Mouse (Mus musculus): ENCODE data around the gene Enpp4. TPM values are rescaled to one million over a fixed set of nuclear protein-coding genes. Genes with fewer than 3 reads are reported as not detected.

The Enpp4 gene
- polyA plus RNA-seq, 1 experiment = 1.5 TPM

- TF ChIP-seq POLR2A (IDR thresholded peaks at IDR 0.05; ENCODE audit: low read depth, low read length) (no peak), CTCF (IDR thresholded peaks at IDR 0.05; ENCODE audit: extremely low read depth, insufficient read length, insufficient replicate concordance, low read depth, low read length) (no peak)
- no peaks in the 10 kb centered on the region for H3K4me1 ChIP-seq (ENCODE audit: control insufficient read depth, insufficient read depth, insufficient read length, low read length)
- no peak overlapping the region for H3K27ac ChIP-seq (ENCODE audit: insufficient read depth, low read depth, low read length)
- H3K27me3 ChIP-seq (ENCODE audit: control insufficient read depth, insufficient read depth, low read length) = no peaks in the 10 kb centered on the region
- H3K4me3 ChIP-seq (ENCODE audit: low read depth, low read length) = no peak overlapping the region
- H3K36me3 ChIP-seq (ENCODE audit: control insufficient read depth, insufficient read depth, low read length) = no peaks in the 10 kb centered on the region
These were observed 47.5 kb downstream of the Enpp4 start for GRCm38 (mm10) chr17:44058145-44058544.

- no peaks in the 10 kb centered on the region for H3K4me1 ChIP-seq (ENCODE audit: control insufficient read depth, insufficient read depth, insufficient read length, low read length)
- no peaks in the 10 kb centered on the region for H3K27me3 ChIP-seq (ENCODE audit: control insufficient read depth, insufficient read depth, low read length)
- no peaks in the 10 kb centered on the region for H3K36me3 ChIP-seq (ENCODE audit: control insufficient read depth, insufficient read depth, low read length)
- no peak for TF ChIP-seq CTCF (IDR thresholded peaks at IDR 0.05; ENCODE audit: extremely low read depth, insufficient read length, insufficient replicate concordance, low read depth, low read length)
- no peak for TF ChIP-seq POLR2A (IDR thresholded peaks at IDR 0.05; ENCODE audit: low read depth, low read length)
- H3K4me3 ChIP-seq (ENCODE audit: low read depth, low read length) = no peak overlapping the region
- no peak overlapping the region for H3K27ac ChIP-seq (ENCODE audit: insufficient read depth, low read depth, low read length)
- 49% methylated on average over 1 of the region's 1 CpGs for WGBS
These were observed 48.5 kb downstream of the Enpp4 start for GRCm38 (mm10) chr17:44057123-44057522.

GRCm38 (mm10) chr17:44053427-44053826 is 52.2 kb downstream of the Enpp4 start:
- Histone ChIP-seq H3K27ac (ENCODE audit: insufficient read depth, low read depth, low read length) (no peak overlapping the region), H3K27me3 (ENCODE audit: control insufficient read depth, insufficient read depth, low read length) (no peaks in the 10 kb centered on the region), H3K4me3 (ENCODE audit: low read depth, low read length) (no peak overlapping the region), H3K36me3 (ENCODE audit: control insufficient read depth, insufficient read depth, low read length) (no peaks in the 10 kb centered on the region), H3K4me1 (ENCODE audit: control insufficient read depth, insufficient read depth, insufficient read length, low read length) (no peaks in the 10 kb centered on the region)
- WGBS = 62% methylated on average over 4 of the region's 4 CpGs
- TF ChIP-seq POLR2A (IDR thresholded peaks at IDR 0.05; ENCODE audit: low read depth, low read length) = no peak
- TF ChIP-seq CTCF (IDR thresholded peaks at IDR 0.05; ENCODE audit: extremely low read depth, insufficient read length, insufficient replicate concordance, low read depth, low read length) = no peak

Other genes with a start within 250 kb of the Enpp4 start
- gene Enpp5, start 27.0 kb downstream of the Enpp4 start, polyA plus RNA-seq (2012; rRNA removed) = 2.5 TPM in 2 replicates
- 9.1 and 26.7 TPM in 2 replicates for gene Clic5, start 82.8 kb upstream of the Enpp4 start, polyA plus RNA-seq (2012; rRNA removed)